Mouse (Mus musculus): ENCODE data around the gene Sh3pxd2b.

- no peak for TF ChIP-seq CTCF (IDR thresholded peaks at IDR 0.05; ENCODE audit: insufficient read depth, low read depth, low read length)
- TF ChIP-seq POLR2A (IDR thresholded peaks at IDR 0.05; ENCODE audit: insufficient read depth, low read depth, low read length): no peak
Observed at GRCm38 (mm10) chr11:32427537-32427936, 79.9 kb downstream of the Sh3pxd2b start.
